10 mouse cellular contexts compared by ENCODE assay signal in genomic region chr7:16629598-16630296, GRCm38 (mm10). TPM values are rescaled to one million over a fixed set of nuclear protein-coding genes. Genes with fewer than 3 reads are reported as not detected.
DNase-seq lines count a peak whose midpoint lies in the region; ATAC-seq and TF ChIP-seq lines count a peak whose summit lies in the region.
"Had no signal": no experiment of that assay in that cellular context is flagged by ENCODE, and none has a peak within 500 bp of the region (broad histone marks: within the 10 kb centered on the region; RNA-seq: fewer than 3 reads in every experiment).

No protein-coding gene starts in this region.

- H3K4me3 ChIP-seq in layer of hippocampus, adult 2 months, result no peak overlapping the region
- no peak overlapping the region for H3K4me3 ChIP-seq in lung, embryonic 14.5 days (ENCODE audit: low read depth, low read length)
- H3K4me3 ChIP-seq: erythroblast, embryonic 14.5 days had no signal

- no peaks in the 10 kb centered on the region for H3K36me3 ChIP-seq in lung, embryonic 14.5 days (ENCODE audit: insufficient read depth)

- POLR2A ChIA-PET in Patski (lab: Charles Lee), result no interaction called here

- peak; percentile 95 for TF ChIP-seq CTCF in layer of hippocampus, adult 2 months (conservative IDR thresholded peaks at IDR 0.05)
- TF ChIP-seq CTCF in Patski (IDR thresholded peaks at IDR 0.05), result peak; percentile 77
- TF ChIP-seq CTCF in lung, embryonic 14.5 days (IDR thresholded peaks at IDR 0.05; ENCODE audit: low read depth), result peak; percentile 94

- no peaks in the 10 kb centered on the region for H3K27me3 ChIP-seq in Patski
- no peaks in the 10 kb centered on the region for H3K27me3 ChIP-seq in lung, embryonic 14.5 days (ENCODE audit: insufficient read depth, low read length)

- H3K9ac ChIP-seq in lung, embryonic 14.5 days, result no peak overlapping the region

- in situ Hi-C loops in Patski (cut with MboI; ENCODE audit: low pct_unique_long_range_greater_than_20kb), result loop anchor here (10.0 kb wide), 1 partner anchor 95 kb away; the partner anchor contains the start of gene Ceacam9

- DNase-seq in layer of hippocampus, adult 2 months (ENCODE audit: low spot score in 2 of 2), result peak; percentile 66 to 71
- no peak for DNase-seq in layer of hippocampus, adult 9-11 months
- DNase-seq in Patski (ENCODE audit: low read depth, low spot score), result no peak
- peak; percentile 74 for DNase-seq in embryo, embryonic 10 days (ENCODE audit: low spot score)
- peak; percentile 88 for DNase-seq in induced T-regulatory cell, adult 2 months (ENCODE audit: low read depth)
- DNase-seq in lung, embryonic 14.5 days, result peak; percentile 83
- DNase-seq in retina, postnatal 1 day, result peak; percentile 74
- no peak for DNase-seq in ovary, postnatal 10 days (ENCODE audit: low spot score)

- no peak overlapping the region for H3K4me2 ChIP-seq in lung, embryonic 14.5 days

- no peaks in the 10 kb centered on the region for H3K4me1 ChIP-seq in lung, embryonic 14.5 days (ENCODE audit: insufficient read depth)

- CTCF ChIA-PET in Patski (lab: Charles Lee), result interaction anchor here (0.7 to 2.3 kb wide), 21 partner anchors 9 to 201 kb away, joined by 3 to 10 read pairs (median 4); partner anchors contain the start of gene Ap2s1

- ATAC-seq in Patski, result no peak
- no peak for ATAC-seq in lung, embryonic 14.5 days (ENCODE audit: insufficient read depth)

- H3K27ac ChIP-seq in layer of hippocampus, adult 2 months, result no peak overlapping the region
- no peak overlapping the region for H3K27ac ChIP-seq in lung, embryonic 14.5 days (ENCODE audit: low read depth)
- H3K27ac ChIP-seq: macrophage had no signal

- 18% methylated on average over 10 of the region's 10 CpGs for WGBS in lung, embryonic 14.5 days

- H3K9me3 ChIP-seq in lung, embryonic 14.5 days (ENCODE audit: low read depth, low read length), result no peaks in the 10 kb centered on the region

RNA-seq across cellular contexts. Expression of gene Arhgap35, which starts 15.0 kb away (rescaled TPM):
- 100 to 1,000 TPM; 124 to 128 TPM for total RNA-seq in layer of hippocampus, adult 2 months (2021)
- polyA plus RNA-seq in Patski (2021), result 53.1 TPM
- polyA plus RNA-seq in lung, embryonic 14.5 days (2014; fragmentation: Nextera tagmentation; extraction: Ambion mirVana), result 29.6 and 30.5 TPM in 2 replicates

RNA-seq across cellular contexts. Expression of gene Ceacam15, which starts 45.8 kb away (rescaled TPM):
- total RNA-seq in layer of hippocampus, adult 2 months (2021), result not detected
- not detected for polyA plus RNA-seq in Patski (2021)
- not detected in 2 replicates for polyA plus RNA-seq in lung, embryonic 14.5 days (2014; fragmentation: Nextera tagmentation; extraction: Ambion mirVana)
- polyA plus RNA-seq: erythroblast, embryonic 14.5 days; macrophage had no signal

Comparison
In these comparisons a context has a peak if more than half of its experiments do, and no peak if none do; other contexts are left out.
1. DNase-seq: peak in layer of hippocampus, adult 2 months (2 of 2), embryo, embryonic 10 days (single experiment), induced T-regulatory cell, adult 2 months (single experiment), lung, embryonic 14.5 days (single experiment) and retina, postnatal 1 day (single experiment); none in layer of hippocampus, adult 9-11 months (single experiment), Patski (single experiment) and ovary, postnatal 10 days (single experiment).
2. Peak in every context shown above with its lines, with median percentiles within 50 percentile points of each other: CTCF ChIP-seq.